Mouse (Mus musculus) liver, adult 2 months (tissue): ENCODE results near the gene Magi2.
"Not testable (repeated sequence)": the region's sequence is repeated elsewhere in the genome, so short reads cannot be mapped to it uniquely, and the experiment has no call there.

Experiments
- CTCF ChIP-seq: fragments of 200-500 bp; IDR thresholded peaks from 2 replicates; pipeline ENCODE4 v1.5.1; 2011; ENCODE audit warnings: low read depth, low read length, control low read depth
- POLR2A ChIP-seq: fragments of 200-500 bp; IDR thresholded peaks from 2 replicates; pipeline ENCODE4 v1.6.1; 2011; ENCODE audit warnings: low read length, control low read depth; ENCODE audit not compliant: insufficient read depth; ENCODE audit errors: extremely low read depth

GRCm38 (mm10) chr5:20706322-20707282 is 1479.8 kb downstream of the Magi2 start:
- not testable (repeated sequence) for TF ChIP-seq CTCF, POLR2A
